Mouse (Mus musculus): ENCODE results near the gene Rnf40.
"Not testable (repeated sequence)": the region's sequence is repeated elsewhere in the genome, so short reads cannot be mapped to it uniquely, and the experiment has no call there.

Rnf40 gene

DNA sequence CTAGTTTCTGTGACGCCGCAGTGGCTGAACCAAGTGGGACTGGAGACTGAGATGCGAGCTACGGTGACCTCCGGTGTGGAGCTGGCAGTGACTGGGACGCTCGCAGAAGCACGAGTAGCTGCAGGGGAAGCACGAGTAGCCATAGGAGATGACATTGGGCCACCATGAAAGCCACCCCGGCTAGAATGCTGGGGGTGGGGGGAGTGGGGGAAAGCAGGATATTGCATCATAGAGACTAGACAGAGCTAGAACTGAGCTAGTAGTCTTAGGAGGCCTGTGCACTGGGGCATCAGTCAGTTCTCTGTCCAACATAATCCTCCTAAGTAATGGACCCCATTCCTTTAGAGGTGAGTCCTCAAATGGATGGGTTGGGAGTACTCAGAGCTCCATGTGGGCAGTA lies 15.7 kb downstream of the Rnf40 start:
- no peak for DNase-seq

- no peak for DNase-seq
These were observed 18.6 kb downstream of the Rnf40 start for GRCm38 (mm10) chr7:127607150-127607549.

DNA sequence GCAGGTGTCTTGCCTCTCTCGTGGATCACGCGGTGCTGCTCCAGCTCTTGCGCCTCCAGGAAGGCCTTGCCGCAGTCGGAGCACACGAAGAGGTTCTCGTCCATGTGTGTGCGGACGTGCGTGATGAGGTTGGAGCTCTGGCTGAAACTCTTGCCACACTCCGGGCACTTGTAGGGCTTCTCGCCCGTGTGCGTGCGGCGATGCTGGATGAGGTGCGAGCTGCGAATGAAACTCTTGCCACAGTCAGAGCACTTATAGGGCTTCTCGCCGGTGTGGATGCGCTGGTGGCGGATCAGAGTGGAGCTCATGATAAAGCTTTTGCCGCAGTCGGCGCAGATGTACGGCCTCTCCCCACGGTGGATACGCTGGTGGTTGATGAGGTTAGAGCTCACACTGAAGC lies 22.4 kb downstream of the Rnf40 start:
- no peak for DNase-seq

DNA sequence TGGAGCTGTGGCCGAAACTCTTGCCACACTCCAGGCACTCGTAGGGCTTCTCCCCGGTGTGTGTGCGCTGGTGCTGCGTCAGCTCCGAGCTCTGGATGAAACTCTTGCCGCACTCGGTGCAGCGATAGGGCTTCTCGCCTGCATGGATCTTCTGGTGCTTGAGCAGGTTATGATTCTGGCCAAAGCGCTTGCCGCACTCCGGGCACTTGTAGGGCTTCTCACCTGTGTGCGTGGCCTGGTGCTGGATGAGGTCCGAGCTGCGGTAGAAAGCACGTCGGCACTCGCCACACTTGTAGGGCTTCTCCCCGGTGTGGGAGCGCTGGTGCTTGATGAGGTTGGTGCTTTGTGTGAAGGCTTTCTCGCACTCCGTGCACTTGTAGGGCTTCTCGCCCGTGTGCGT lies 23.0 kb downstream of the Rnf40 start:
- DNase-seq = no peak

GRCm38 (mm10) chr7:127613501-127613900 lies 24.9 kb downstream of the Rnf40 start:
- DNase-seq = no peak

GRCm38 (mm10) chr7:127614091-127614490 lies 25.5 kb downstream of the Rnf40 start:
- no peak for DNase-seq

DNA sequence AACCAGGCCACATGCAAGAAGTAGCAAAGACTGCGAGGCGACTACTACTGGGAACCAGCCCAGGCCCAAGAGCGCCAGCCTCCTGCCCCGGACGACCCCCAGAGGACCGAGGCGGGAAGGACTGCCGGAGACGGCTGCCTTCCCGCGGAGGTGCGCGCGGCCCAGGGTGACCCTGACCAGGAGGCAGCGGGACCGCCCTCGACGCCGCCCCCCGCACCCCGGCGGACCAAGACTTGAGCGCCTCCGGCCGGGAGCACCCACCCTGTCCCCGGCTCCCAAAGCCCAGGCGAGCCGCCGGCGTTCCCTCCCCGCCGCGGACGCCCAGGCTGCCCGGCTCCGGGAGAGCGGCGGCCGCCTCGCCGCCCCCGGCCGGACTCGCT lies 25.9 kb downstream of the Rnf40 start:
- no peak for DNase-seq

DNA sequence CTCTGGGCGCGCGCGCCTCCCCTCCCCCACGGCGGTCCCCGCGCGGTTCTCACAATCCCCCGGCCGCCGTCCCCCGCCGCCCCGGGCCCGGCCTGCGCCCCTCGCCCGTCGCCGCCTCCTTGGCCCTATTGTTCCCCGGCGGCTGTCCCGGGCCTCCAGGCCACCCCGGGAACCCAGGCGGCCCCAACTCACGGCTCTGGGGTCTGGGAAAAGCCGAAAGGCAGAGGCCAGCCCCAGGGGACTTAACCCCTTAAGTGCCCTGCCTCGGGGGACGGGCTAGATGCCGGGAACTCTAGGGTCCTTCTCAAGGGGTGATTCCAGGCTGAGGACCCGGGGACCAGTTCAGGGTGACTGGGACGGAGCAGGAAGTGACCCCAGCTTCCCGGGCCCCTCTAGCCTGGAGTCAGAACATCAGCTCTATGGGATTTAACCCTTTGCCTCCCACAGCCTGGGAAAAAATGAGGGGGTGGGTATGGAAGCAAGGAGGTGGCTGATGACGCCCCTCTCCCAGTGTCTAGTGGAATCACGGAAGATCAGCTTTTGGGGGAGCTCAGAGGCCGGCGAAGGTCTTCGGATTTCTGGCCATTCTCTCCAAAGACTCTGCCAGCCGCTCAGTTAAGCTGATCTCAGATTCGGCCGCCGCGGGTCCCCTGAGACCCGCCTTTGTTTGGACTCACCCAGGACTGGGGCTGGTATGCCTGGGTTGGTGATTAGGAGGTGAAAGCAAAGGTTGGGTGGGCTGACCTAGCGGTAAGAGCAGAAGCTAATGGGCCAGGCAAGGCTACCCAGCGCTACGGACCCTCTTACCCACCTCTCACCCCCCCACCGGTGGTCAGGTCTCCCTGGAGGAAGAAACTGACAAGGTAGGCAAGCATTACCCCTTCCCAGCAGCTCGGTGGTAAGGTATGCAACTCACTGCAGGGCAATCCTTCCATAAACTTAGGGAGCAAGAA lies 26.6 kb downstream of the Rnf40 start, which contains the start of gene Zfp629:
Zfp629 (minus strand) TSS at position 907 of the 953 bp plus-strand sequence.
- DNase-seq = peak; percentile 73

DNA sequence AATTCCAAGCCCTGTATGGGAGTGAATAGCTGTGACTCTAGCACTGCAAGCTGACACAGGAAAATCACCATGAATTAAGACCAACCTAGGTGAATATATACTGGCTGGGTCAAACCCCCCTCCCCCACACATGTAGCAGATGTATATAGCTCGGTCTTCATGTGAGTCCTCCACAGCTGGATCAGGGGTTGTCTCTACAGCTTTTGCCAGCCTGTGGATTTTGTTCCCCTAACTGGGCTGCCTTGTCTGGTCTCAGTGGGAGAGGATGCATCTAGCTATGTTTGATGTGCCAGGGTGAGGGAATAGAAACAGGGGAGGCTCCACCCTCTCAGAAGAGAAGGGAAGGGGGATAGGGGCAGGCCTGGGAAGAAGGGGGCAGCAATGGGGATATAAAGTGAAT lies 27.8 kb downstream of the Rnf40 start:
- DNase-seq = no peak

- DNase-seq = no peak
These were observed 28.3 kb downstream of the Rnf40 start for GRCm38 (mm10) chr7:127616881-127617280.

- DNase-seq = no peak
These were observed 29.4 kb downstream of the Rnf40 start for GRCm38 (mm10) chr7:127617962-127618361.

GRCm38 (mm10) chr7:127618402-127618801 lies 29.8 kb downstream of the Rnf40 start:
- not testable (repeated sequence) for DNase-seq

DNA sequence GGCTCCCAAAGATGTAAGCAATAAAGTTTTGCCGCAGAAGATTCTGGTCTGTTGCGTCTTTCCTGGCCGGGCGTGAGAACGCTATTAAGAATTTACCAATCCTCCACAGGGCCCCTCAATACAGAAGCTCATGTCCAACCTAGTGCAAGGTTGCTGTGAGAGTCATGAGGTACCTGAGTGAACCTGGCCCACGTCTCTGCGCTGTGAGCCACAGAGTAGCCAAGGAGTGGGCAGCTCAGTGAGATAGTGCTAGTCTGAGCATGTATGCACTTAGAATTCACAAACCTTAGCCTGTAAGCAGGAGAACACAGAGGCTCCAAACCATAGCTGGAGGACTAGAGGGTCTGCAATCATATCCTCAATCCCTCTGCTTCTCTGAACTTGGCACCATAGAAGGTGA lies 37.5 kb downstream of the Rnf40 start:
- no peak for DNase-seq

DNA sequence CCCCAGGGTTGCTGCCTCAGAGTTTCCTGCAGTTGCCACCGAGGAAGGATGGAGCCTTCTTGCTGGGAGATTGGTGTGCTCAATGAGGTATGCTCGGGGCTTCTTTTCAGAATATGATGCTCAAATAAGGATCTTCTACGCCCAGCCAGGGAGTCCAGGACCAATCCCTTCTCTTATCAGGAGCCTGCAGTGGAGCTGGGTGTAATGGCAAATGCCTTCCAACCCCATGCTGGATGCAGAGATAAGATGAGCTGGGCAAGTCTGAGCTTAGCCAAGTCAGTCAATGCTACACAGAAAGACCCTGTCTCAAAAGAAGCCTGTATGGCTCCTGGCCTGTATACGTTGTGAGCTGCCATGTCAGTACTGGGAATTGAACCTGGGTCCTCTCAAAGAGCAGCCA lies 37.9 kb downstream of the Rnf40 start:
- DNase-seq = no peak

- DNase-seq = no peak
These were observed 40.1 kb downstream of the Rnf40 start for GRCm38 (mm10) chr7:127628646-127629045.

GRCm38 (mm10) chr7:127631416-127631815 lies 42.8 kb downstream of the Rnf40 start:
- no peak for DNase-seq

GRCm38 (mm10) chr7:127636963-127637362 lies 48.4 kb downstream of the Rnf40 start:
- DNase-seq = peak; percentile 82

DNA sequence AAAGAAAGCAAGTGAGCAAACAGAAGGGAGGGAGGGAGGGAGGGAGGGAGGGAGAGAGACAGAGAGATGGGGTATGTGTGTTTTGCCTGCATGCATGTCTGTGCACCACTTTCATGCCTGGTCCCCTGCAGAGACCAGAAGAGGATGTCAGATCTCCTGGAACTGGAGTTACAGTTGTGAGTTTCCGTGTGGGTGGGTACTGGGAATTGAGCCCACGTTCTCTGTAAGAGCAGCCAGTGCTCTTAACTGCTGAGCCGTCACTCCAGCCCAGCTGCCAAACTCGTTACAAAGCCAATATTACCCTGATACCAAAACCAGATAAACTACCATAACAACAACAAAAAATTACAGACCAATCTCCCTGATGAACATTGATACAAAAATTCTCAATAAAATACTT lies 52.7 kb downstream of the Rnf40 start:
- DNase-seq = no peak

GRCm38 (mm10) chr7:127642254-127642653 lies 53.7 kb downstream of the Rnf40 start:
- no peak for DNase-seq

- no peak for DNase-seq
These were observed 57.8 kb downstream of the Rnf40 start for GRCm38 (mm10) chr7:127646363-127646762.

- DNase-seq = not testable (repeated sequence)
These were observed 59.0 kb downstream of the Rnf40 start for GRCm38 (mm10) chr7:127647576-127647975.

DNA sequence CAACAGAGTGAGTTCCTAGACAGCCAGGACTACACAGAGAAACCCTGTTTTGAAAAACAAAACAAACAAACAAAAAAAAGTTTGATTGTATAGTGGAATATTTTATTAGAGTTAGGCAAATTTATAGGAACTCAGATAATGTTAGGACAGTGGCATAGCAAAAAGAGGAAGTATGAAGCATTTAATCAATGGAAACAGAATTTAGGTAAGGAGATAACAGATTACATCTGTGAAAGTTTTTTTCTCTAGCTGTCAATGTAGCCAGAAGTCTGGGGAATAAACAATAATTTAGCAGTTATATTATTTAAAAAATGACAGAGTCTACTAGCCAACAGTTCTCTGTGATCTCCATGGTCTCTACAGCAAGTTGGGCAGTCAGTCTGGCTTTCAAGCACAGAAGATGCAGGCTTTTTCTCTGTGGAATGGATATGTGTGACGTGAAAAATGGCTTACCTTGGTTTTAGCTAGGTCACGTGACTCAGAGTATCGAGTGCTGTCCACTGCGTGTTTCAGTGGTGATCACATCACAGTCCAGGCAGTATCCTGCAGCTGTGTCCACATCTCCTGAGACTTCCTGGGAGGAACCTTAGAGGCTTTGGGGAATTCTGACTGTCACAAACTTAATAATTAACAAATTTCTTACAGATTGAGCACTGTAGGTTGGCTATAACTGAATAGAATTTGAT lies 60.1 kb downstream of the Rnf40 start:
- DNase-seq = no peak

DNA sequence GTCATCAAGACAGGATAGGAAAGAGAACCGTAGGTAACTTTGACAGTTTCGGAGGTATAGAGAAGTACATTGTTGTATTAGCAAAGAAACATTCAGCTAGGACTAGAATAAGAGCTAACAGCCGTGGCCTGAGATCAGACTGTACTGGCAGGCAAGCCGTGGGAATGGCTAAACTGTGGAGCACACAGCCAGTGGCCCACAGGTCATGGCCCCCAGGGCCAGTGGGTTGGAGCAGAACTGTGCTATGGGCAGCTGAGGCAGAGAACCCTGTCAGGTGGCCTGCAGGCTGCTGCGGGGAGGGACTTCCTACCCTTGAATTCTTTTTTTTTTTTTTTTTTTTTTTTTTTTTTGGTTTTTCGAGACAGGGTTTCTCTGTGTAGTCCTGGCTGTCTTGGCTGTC lies 60.6 kb downstream of the Rnf40 start:
- no peak for DNase-seq

DNA sequence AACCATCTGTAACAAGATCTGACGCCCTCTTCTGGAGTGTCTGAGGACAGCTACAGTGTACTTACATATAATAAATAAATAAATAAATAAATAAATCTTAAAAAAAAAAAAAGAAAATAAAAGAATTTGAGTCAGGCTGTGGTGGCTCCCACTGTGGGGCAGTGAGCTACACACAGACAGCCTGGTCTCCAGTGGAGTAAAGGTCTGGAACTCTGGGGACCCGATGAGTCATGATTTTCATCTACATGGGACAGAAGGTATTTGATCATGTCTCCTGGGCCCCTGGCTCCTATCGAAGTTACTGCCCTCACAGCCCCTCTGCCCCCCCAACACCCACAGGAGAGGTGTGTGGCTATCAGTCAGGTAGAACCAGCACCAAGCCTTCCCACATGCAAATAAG lies 63.1 kb downstream of the Rnf40 start:
- no peak for DNase-seq

Data from right cerebral cortex, postnatal 25 days (tissue).